Mouse (Mus musculus) kidney, adult 18-20 months (tissue): ENCODE measurements around the gene Bex6.
"Not testable (repeated sequence)": the region's sequence is repeated elsewhere in the genome, so short reads cannot be mapped to it uniquely, and the experiment has no call there.

Source experiments
- DNase-seq: peaks from one replicate; pipeline ENCODE4 v3.0.0; 2021

Bex6 gene

DNA sequence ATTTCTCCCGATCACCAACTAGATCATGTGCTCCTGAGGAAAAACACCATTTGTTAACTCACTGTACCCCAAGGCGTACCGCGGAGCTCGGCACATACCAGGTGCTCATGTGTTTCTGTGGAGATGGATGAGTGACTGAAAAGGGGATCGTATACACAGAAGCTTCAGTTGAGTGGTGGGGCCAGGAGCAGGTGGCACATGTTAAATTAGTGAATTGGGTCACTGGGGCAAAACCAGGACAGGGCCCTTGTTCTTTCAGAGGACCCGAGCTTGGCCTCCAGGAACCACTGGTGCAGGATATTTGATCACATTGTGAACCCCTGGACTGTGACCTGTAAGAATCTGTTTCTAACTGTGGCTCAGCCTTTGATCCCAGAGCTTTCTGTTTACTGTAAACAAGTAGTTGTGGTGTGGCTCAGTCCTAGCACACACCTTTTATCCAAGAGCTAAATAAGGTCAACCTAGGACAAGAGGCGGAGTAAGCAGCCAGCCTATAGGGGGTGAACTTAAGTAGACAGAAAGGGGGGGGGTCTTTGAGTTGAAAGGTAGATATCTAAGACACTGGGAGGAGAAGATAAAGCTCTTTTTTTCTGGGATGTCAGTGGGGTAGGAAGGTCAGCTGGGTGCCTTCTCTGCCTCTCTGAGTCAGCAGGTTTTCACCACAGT, 5.2 kb upstream of the Bex6 start:
- no peak for DNase-seq

DNA sequence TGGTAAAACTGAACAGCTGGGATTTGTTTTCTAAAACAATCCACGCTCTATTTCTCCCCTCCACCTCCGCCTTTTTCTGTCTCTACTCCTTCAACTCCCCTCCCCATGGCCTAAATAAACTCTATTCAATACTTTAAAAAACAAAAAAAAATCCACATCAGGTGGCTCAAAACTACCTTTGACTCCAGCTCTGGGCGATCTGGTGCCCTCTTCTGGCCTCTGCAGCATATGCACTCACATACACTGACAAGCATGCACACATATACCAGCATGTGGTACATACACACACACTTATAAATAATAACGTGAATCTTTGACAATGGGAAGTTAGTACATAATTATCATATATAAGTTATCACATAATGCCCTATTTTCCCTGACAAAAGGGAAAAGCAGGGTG, 4.6 kb upstream of the Bex6 start:
- DNase-seq = no peak

DNA sequence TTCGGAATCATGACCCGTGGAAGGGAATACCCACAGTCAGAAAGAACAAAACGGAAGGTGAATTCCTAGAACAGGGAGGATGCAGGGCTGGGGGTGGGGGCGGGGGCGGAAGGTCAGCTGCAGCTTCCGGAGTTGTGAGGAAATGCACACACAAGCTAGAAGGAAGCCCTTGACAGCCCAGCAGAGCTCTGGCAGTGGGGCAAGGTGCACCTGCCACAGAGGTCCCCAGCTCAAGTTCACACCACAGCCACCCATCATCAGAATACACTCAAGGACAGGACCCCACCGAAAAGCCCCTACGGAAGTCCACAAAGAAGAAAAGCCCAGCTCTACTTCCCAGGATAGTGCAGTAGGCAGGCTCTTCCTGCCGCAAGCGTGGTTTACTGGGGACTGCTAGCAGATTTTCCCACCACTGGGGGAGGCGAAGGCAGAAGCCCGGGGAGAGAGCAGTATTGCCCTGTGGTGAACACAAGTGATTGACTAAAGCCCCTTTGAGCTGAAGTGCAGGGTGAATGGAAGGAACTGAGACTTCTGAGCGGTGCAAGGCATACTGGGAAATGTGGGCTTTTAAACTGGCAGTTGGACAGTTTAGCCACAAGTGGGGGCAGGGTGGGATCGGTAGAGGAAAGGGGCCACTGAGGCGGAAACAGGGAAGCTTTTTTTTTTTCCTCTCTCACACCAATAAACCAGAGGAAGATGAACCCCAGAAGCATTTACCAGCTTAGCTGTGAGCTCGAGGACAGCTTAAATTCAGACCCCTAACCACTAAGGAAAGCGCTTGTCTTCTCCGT, 2.5 kb upstream of the Bex6 start:
- DNase-seq = no peak

DNA sequence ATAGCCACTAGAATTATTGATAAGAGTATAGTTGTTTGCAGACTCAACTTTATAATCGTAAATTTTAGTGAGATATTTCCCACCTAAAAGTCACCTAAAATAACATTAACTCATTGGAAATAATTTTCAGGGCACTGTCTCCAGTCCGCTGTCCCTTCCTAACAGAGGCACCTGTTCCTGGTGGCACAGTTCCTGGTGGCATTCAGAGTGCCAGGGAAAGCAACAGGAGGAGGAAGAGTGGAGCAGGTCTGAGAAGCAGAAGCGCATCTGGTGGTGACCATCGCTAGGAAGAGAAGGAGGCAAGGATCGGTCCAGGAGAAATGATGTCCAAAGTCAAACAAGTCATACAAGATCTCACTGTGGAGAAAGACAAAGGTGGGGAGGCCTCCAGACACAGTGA, 6.4 kb downstream of the Bex6 start:
- no peak for DNase-seq

DNA sequence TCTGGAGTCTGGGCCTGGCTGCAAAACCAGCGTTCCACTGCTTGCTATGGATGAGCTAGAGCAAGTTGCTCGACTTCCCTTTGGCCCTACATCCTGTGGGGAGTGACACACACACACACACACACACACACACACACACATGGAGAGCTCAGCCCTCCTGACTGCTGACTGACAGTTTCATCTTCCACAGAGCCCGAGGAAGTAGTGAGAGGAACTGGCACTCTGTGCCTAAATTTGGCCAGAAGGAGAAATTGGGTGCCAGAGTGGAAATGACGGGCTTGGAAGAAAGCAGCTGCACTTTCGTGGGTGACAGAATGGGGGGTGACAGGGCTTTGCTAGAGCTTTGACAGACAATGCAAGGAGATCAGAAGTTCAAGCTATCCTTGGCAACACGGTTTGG, 9.5 kb downstream of the Bex6 start:
- DNase-seq = no peak

DNA sequence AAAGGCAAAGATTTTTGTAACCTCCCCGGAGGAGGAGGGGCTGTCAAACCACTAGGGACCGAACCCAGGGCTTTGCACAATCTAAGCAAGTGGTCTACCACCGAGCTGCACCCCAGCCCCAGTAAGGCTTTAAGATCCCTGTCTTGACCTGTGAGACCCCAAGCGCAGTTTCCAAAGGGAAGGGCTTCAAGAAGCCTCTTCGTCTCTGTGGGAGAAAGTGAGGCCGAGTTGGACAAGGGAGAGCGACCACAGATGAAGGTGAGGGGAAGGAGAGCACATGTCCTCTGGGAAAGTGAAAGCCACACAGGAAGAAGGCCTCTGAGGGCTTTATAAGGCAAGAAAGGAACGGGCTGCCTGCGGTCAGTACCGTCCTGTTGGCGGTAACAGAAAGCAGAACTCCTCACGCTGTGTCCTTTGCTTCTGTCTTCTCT, 10.4 kb downstream of the Bex6 start:
- no peak for DNase-seq

DNA sequence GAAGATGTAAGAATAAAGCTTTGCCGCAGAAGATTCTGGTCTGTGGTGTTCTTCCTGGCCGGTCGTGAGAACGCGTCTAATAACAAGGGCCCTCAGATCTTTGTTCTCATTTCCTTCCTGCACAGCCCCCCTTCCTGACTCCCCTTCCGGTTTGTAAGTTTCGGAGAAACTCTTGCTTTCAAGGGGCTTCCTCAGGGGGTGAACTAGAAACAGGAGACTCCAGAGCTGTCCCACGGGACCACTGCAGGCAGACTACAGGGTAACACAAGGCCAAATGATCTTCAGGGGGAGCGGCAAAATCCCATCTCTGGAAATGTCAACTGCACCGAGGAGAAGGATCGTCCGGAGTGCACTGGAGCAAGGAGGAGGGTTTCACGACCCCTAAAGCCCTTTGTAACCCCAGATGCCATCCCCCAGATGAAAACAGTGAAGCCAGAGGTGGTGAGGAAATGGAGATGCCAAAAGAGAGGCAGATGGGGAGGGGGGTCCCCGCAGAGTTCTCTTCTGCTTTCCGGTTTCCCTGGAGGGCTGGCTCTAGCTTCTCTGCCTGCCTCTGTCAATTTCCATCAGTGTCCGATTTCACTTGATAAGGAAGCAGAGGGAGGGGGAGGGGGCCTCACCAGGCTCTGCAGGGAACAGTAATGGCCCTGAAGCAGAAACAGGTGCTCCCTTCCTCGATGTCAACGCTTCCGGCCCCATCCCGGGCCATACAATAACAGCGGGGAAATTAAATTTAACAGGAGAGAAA, 20.8 kb downstream of the Bex6 start:
- DNase-seq = peak; percentile 48

DNA sequence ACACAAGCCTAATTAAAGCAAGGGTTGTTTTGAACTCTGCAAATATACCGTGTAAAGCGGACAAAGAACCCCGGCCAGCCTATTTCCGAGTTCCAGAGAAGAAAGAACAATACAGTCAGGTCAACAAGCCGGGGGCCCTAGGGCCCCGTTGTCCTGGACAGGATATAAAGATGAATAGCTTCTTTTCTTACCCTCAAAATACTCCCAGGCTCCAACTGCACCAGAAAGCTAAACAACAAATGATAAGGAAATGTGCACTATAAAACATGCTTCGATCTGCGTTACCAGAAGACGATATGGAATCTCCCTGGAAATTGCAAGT, 21.3 kb downstream of the Bex6 start:
- no peak for DNase-seq

DNA sequence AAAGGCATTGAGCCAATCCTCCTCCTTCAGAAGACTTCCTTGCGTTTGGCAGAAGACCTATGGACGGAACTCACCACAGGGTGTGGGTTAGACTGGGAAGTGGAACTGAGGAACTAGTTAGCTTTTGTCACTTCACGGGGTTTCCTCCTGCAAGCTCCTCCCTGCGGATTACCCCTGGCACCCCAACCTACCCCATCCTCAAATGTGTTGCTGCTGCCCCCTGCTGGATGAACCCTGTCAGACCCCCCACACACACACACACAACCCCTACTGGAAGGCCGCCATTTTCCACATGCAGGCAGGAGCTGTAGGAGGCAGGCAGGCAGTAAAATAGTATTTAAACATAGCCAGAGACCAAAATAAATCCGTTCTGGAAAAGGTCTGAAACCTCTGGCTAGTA, 23.1 kb downstream of the Bex6 start:
- peak; percentile 68 for DNase-seq

DNA sequence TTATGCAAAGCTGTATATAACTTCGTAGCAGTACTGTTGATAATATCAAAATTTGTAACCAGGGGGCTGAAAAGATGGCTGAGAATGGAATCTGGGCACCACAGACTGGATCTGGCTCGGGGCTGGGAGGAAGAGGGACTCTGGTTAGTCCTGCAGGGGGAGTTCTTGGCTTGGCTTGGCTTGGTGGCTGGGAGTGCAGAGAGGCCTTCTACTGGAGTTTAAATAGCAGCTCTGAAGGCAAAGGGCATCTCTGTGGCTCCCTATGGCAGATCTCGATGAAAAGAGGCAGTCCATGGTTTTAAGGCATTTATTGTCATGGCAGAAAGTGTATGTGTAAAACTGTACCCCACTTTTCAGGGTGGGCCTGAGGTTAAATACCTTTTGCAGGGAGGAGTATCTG, 25.3 kb downstream of the Bex6 start:
- DNase-seq = no peak

DNA sequence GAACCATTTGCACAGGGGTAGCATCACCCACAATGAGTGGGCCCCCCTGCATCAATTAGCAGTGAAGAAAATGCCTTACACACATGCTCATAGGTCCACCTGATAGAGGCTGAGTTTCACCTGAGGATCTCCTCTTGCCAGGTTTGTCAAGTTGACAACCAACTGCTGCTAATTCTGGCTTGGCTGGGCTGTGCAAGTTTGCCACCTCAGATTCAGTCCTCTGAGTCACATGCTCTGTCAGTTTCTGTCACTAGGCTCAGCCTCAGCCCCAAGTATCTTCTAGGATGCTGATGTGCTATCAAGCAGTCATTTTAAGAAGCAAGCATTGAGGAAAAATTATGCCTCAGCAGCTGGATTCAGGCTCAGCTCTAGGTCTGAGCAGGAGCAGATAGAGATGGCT, 34.5 kb downstream of the Bex6 start:
- no peak for DNase-seq

DNA sequence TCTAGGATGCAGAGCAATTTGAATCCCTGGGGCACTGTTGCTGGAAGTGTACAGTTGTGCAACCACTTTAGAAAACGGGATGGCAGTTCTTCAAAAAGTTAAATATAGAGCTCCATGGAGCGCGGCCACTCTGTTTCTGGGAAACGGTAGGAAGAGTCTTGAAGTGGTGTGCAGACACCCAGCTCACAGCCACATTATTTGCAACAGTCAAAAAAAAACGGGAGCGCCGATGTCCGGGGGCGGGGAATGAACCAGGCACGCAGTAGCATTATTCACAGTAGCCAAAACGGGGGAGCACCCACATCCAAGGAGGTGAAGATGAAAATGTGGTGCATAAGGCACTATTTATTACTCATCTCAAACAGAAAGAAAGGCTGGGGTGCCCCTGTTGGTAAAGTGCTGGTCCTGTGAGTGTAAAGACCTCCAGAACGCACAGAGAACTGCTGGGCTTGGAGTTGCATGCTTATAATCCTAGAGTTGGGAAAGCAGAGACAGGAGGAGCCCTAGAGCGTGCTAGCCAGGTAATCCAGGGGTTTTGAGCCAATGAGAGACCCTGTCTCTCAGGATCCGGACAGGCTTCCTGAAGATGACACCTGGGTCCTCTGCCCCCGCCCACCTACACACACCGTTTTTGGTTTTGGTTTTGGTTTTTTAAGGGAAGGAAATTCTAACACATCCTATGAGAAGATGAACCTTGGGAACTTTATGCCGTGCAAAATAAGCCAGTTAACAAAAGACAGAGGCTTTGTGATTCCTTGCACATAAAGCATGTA, 35.4 kb downstream of the Bex6 start:
- no peak for DNase-seq

DNA sequence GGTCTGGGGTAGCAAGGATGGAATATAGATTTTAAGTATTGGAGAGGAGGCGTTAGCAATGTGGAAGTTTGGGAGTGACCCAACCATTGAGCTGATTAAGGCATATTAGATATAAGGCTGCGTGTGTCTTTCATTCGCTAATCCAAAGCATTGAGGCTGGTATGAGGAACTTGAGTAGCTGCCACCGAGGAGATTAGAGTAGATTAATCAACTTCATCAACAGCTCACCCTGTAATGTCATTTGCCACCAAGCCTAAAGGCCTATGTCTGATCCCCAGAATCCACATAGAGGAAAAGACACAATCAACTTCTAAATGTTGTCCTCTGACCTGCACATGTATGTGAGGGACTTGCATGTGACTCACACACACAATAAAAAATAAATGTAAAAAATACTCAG, 42.2 kb downstream of the Bex6 start:
- no peak for DNase-seq

DNA sequence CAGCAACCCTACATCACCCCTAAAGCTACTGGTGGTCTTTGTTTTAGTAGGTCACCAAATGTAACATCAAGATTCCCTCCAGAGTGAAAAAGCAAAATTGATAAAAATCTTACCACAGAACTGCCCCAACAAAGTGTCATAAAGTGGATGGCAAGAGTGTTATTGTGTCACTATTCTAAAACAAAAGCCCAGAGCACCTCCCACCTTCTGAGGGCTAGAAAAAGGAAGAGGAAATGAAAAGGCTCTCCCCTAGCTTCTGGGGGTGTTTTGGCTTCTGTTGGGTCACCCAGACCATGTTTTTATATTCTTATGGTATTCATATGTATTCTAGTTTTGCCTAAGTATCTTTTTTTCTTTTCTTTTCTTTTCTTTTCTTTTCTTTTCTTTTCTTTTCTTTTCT, 42.8 kb downstream of the Bex6 start:
- DNase-seq = no peak

DNA sequence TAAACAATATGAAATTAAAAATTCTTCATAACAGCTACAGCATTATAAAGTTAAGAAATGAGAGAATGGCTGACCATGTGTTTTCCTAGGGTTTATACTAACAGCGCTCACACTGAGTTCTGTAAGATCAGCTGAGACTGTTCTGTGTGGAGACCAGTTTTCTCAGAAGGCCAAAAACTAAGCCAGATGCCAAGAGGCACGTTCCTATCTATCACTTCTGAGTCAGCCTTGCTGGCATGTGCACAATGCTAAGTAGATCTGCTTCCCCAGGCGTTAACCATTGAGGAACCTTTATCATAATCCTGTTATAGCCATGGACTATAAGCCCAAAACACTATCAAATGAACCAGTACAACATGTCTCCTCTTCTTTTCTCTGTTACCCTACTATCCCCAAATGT, 52.4 kb downstream of the Bex6 start:
- not testable (repeated sequence) for DNase-seq
